Mouse (Mus musculus) neural tube, embryonic 14.5 days (tissue): ENCODE measurements around the gene Spic. TPM values are rescaled to one million over a fixed set of nuclear protein-coding genes. Genes with fewer than 3 reads are reported as not detected.

ENCODE experiments used
- ATAC-seq: fragments of 200-750 bp; cut with Nextera tagmentation; 2 replicates; pipeline ENCODE4 v1.8.0; 2017; ENCODE audit warnings: low read depth, mild to moderate bottlenecking, moderate TSS enrichment, moderate library complexity
- H3K27ac ChIP-seq: fragments of 300-500 bp; sonication (generic); 2 replicates; pipeline ENCODE4 v1.5.1; 2014; ENCODE audit warnings: low read depth, mild to moderate bottlenecking, control low read depth, low read length, moderate library complexity, mixed read lengths
- H3K27me3 ChIP-seq: fragments of 300-500 bp; sonication (generic); 2 replicates; pipeline ENCODE4 v1.6.1; 2014; ENCODE audit warnings: low read length; ENCODE audit not compliant: control insufficient read depth, insufficient read depth
- H3K36me3 ChIP-seq: fragments of 300-500 bp; sonication (generic); 2 replicates; pipeline ENCODE4 v1.6.1; 2014; ENCODE audit warnings: low read length, mixed read lengths; ENCODE audit not compliant: control insufficient read depth, insufficient read depth
- H3K4me1 ChIP-seq: fragments of 300-500 bp; sonication (generic); 2 replicates; pipeline ENCODE4 v1.6.1; 2014; ENCODE audit warnings: low read length; ENCODE audit not compliant: control insufficient read depth, insufficient read depth
- H3K4me2 ChIP-seq: fragments of 300-500 bp; sonication (generic); 2 replicates; pipeline ENCODE4 v1.6.1; 2014; ENCODE audit warnings: mild to moderate bottlenecking, low read depth, low read length, control low read depth
- H3K4me3 ChIP-seq: fragments of 300-500 bp; sonication (generic); 2 replicates; pipeline ENCODE4 v1.5.1; 2014; ENCODE audit warnings: low read depth, low read length, control low read depth, mixed read lengths
- H3K9ac ChIP-seq: fragments of 300-500 bp; sonication (generic); replicated peaks from 2 replicates; pipeline ENCODE4 v1.6.1; 2014; ENCODE audit warnings: low read depth, mild to moderate bottlenecking, control low read depth, low read length, mixed read lengths
- H3K9me3 ChIP-seq: fragments of 300-500 bp; sonication (generic); 2 replicates; pipeline ENCODE4 v1.6.1; 2016; ENCODE audit warnings: low read length; ENCODE audit not compliant: control insufficient read depth
- WGBS: fragments of 180-500 bp; shearing (Covaris S2); extraction: QIAGEN DNeasy Blood & Tissue Kit; methylation state at CpG from one replicate; pipeline ENCODE4 v1.1.7; 2014; 5-methylcytosine and 5-hydroxymethylcytosine counted together
- polyA plus RNA-seq: library from polyadenylated mRNA; unstranded; fragments of >200 nt; fragmentation: Nextera tagmentation; extraction: Ambion mirVana; gene quantifications from 2 replicates; pipeline ENCODE4 v1.2.1, GENCODE M21; 2014

Gene Spic
- polyA plus RNA-seq = not detected in 2 replicates

DNA sequence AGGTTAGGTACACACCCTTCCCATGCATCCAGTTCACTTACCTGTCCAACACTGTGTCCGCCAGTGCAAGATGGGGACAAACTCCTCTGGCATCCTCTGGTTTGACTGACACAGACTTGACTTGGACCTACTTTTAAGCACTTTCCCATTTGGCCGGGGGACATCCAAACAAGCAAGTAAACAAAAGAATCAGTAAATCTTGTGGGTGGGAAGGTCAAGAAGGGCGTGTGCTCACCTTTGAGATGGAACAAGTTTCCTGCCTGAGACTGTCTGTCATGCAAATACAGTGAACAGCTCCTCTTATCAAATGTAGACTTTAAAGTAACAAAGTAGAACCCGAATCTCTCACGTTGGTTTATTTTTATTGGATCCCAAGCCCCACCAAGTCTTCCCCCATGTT, at the start of gene Spic:
TSS of gene Spic (minus strand) at position 91 of the 400 bp plus-strand sequence.
- Histone ChIP-seq H3K4me3 (no peak within 1 kb of the TSS), H3K4me1 (no peaks in the 10 kb centered on the region), H3K4me2 (no peak within 1 kb of the TSS), H3K27me3 (no peaks in the 10 kb centered on the region), H3K9ac (no peak within 1 kb of the TSS), H3K9me3 (no peaks in the 10 kb centered on the region), H3K36me3 (no peaks in the 10 kb centered on the region), H3K27ac (no peak within 1 kb of the TSS)
- no peak for ATAC-seq
- 61% methylated on average over 5 of the region's 5 CpGs for WGBS

DNA sequence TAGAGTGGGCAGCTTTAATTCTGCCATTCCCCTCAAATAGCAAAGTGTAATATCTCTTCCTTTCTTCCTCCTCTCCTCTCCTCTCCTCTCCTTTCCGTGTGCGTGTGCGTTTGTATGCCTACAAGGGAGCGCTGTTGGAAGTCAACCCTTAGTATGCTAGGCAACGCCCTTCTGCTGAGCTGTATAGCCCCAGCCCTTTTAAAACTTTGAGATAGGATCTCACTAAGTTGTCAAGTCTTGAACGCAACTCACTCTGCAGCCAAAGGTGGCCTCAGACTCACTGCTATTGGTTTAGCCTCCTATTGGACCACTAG, 47.5 kb upstream of the Spic start:
- 16% methylated on average over 6 of the region's 6 CpGs for WGBS
- H3K9me3 ChIP-seq = no peaks in the 10 kb centered on the region
- peak overlapping the region; percentile 76 for H3K4me3 ChIP-seq
- H3K36me3 ChIP-seq = peaks cover 4% of the 10 kb centered on the region; the same call in 1 of the 2 replicates
- peak overlapping the region; percentile 83 for H3K9ac ChIP-seq
- peak overlapping the region; percentile 91 for H3K4me2 ChIP-seq
- H3K4me1 ChIP-seq = peaks cover 9% of the 10 kb centered on the region
- ATAC-seq = no peak
- no peaks in the 10 kb centered on the region for H3K27me3 ChIP-seq
- no peak overlapping the region for H3K27ac ChIP-seq

DNA sequence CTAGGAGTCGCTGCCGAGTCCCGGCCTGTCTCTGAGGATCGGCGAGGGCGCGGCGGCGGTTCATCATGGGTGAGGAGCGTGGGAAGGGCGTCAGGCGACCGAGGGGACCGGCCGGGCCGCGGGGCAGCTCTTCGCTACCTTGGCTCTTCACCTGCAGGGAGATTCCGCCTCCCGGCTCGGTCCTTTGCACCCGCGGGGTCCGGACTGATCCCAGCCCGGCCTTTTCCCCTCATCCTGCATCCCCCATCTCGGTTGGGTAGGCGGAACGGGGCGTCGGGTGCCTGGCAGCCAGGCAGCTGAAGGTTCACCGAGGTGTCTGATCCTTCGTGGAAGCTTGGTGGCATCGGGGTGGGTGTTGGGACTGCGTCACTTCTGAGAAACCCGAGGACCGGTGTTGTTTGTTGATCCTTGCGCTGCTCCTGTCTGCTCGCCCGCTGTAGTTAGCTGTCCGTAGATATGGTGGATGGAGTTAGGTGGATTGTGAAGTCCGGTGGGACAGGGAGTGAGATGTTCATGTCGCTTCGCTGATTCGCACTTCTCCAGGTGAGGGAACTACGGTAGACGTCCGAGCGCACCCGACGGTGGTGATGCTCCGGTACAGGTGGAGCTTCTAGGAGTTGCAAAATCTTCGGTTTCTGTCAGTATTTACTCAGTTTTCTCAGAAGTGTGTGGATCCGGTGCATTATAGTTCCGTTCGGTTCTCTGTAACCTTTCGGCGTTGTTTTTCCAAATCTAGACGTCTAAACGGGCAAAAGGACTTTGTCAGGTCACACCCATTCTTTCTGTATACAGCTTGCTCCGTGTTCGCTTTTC, 46.9 kb upstream of the Spic start:
- Histone ChIP-seq H3K4me2 (peak overlapping the region; percentile 91), H3K9ac (peak overlapping the region; percentile 83), H3K27me3 (no peaks in the 10 kb centered on the region), H3K9me3 (no peaks in the 10 kb centered on the region), H3K36me3 (no peaks in the 10 kb centered on the region), H3K27ac (peak overlapping the region; percentile 49; the same call in 1 of the 2 replicates), H3K4me3 (peak overlapping the region; percentile 76), H3K4me1 (peaks cover 9% of the 10 kb centered on the region)
- no peak; the same call in none of the 2 replicates for ATAC-seq
- 3% methylated on average over 39 of the region's 61 CpGs for WGBS

DNA sequence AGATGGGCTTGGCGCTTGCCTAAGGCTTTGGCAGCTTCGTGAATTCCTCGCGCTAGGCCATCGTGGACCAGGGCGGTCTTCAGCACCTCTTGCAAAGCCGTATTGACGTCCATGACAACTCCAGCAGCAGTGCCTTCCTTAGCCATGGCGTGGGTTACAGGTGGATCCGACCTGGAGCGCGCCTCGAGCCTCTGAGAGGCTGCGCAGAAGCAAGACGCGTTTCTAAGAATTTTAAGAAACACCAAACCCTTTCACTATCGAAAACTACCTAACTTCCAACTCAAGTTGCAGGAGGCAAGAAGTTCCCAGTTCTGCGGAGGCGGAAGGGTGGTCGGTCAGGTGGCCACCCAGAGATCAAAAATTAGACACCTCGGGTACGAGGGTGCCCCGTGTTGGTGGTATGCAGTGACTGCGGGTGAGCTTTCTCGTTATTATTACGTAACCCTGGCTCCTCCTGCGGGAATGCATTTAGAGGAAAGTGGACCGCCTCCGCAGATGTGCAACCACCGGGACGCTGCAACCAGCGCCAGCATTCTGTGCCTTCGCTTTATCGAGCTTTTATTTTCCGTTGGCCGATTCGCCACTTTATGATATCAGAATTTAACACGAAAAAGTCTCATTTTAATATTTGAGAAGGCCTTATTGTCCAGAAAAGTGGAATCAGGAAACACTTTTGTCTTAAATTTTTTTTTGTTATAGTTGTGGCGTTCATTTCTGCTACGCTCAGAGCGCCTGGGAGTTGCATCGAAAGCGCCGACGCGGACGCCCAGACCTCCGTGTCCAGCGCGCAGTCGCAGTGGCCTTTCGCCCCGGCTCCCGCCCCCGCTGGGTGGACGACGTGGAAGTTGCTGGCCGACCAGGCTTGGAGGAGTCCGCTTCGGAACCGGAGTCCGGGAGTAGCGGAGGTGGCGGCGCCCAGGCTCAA, 46.0 kb upstream of the Spic start, which contains the start of gene Arl1:
TSS of gene Arl1 (plus strand) at position 288 of the 925 bp plus-strand sequence.
- Histone ChIP-seq H3K9ac (peak within 1 kb of the TSS; percentile 83), H3K9me3 (no peaks in the 10 kb centered on the region), H3K4me1 (peaks cover 9% of the 10 kb centered on the region), H3K4me2 (peak within 1 kb of the TSS; percentile 91), H3K4me3 (peak within 1 kb of the TSS; percentile 76), H3K27me3 (no peaks in the 10 kb centered on the region), H3K27ac (peak within 1 kb of the TSS; percentile 49), H3K36me3 (no peaks in the 10 kb centered on the region)
- peak; percentile 98 for ATAC-seq
- WGBS = under 1% methylated on average over 65 of the region's 65 CpGs

DNA sequence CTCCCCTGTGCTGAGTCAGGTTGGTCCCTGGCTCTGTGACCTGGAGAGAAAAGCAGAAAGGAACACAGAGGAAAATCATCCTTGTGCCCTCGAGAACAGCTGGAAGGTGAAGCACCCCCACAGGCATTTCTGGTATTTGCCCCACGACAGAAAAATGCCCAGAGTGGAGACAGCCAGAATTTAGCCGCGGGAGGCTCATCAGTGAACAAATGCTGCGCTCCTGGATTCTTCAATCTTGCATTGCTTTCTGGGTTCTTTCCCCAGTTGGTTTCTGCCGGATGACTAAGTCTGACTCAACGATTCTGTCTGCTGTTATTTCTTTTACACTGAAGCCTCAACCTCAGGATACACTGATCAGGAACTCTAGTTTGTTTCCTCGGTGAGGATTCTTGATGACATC, 43.4 kb upstream of the Spic start:
- no peak for ATAC-seq
- WGBS = 73% methylated on average over 8 of the region's 8 CpGs
- Histone ChIP-seq H3K27ac (no peak overlapping the region), H3K9me3 (no peaks in the 10 kb centered on the region), H3K4me2 (no peak overlapping the region), H3K4me1 (peaks cover 9% of the 10 kb centered on the region), H3K36me3 (no peaks in the 10 kb centered on the region), H3K4me3 (no peak overlapping the region), H3K9ac (no peak overlapping the region), H3K27me3 (no peaks in the 10 kb centered on the region)

DNA sequence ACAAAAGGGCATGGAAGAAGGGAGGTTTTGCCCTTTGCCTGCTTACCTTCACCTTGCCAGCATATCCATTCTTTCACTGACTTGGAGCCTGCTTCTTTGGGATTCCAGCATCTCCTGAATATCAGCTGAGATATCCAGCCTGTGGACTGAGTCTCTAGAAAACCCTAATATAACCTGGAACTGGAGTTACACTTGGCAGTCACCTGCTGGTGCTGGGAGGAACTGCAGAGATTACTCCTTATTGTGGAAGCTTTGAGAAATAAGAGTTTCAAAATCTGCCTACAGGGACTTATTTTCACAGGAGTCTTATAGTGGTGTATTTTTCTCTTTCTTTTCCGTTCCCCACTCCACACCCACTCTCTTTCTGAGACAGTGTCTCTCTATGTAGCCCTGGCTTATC, 42.3 kb upstream of the Spic start:
- Histone ChIP-seq H3K9me3 (no peaks in the 10 kb centered on the region), H3K27me3 (no peaks in the 10 kb centered on the region), H3K27ac (no peak overlapping the region), H3K4me3 (no peak overlapping the region), H3K36me3 (no peaks in the 10 kb centered on the region), H3K4me2 (no peak overlapping the region), H3K9ac (no peak overlapping the region), H3K4me1 (peaks cover 5% of the 10 kb centered on the region)
- ATAC-seq = no peak
- WGBS = 63% methylated on average over 1 of the region's 1 CpGs

DNA sequence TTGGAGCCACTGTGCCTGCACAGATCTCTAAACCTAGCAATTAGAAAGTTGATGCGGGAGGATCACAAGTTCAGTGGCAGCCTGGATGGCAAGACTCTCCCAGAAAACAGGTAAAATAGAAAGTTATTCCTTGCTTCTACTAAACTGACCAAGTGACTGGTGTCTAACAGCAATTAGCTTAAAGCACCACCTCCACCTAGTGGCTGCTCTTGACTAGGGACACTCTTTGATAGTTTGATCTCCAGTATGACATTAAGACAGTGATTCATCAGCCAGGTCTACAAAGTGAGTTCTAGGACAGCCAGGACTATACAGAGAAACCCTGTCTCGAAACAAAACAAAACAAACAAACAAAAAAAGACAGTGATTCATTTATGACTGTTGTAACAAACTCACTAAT, 40.5 kb upstream of the Spic start:
- no peak overlapping the region for H3K4me3 ChIP-seq
- H3K9me3 ChIP-seq = no peaks in the 10 kb centered on the region
- H3K4me1 ChIP-seq = 0 out of 2 replicates have a peak, but pooled peaks cover 2% of the 10 kb centered on the region
- H3K9ac ChIP-seq = no peak overlapping the region
- no peaks in the 10 kb centered on the region for H3K27me3 ChIP-seq
- 66% methylated on average over 2 of the region's 2 CpGs for WGBS
- no peak overlapping the region for H3K4me2 ChIP-seq
- no peaks in the 10 kb centered on the region for H3K36me3 ChIP-seq
- ATAC-seq = no peak
- no peak overlapping the region for H3K27ac ChIP-seq

DNA sequence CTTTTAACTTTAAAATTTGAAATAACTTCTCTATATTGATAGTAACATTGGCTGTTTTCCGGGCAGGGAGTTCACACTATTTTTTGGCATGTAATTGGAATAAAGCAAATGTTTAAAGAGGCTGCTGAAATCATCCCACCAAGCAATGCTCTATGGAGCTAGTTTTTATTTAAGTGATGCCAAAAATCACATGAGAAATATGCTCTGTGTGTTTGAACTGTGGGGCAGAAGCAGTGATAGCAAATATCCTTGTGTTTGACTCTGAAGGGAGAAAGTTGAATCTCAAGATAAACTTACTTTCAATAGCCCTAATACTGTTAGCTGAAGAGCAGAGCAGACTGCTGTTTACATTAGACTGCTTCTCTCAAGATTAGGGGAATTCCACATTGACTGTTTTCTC, 34.8 kb upstream of the Spic start:
- no peak overlapping the region for H3K27ac ChIP-seq
- H3K9me3 ChIP-seq = no peaks in the 10 kb centered on the region
- no peak for ATAC-seq
- no peaks in the 10 kb centered on the region for H3K4me1 ChIP-seq
- 82% methylated on average over 1 of the region's 1 CpGs for whole genome bisulfite sequencing
- no peak overlapping the region for H3K9ac ChIP-seq
- no peak overlapping the region for H3K4me2 ChIP-seq
- no peaks in the 10 kb centered on the region for H3K27me3 ChIP-seq
- H3K36me3 ChIP-seq = no peaks in the 10 kb centered on the region
- no peak overlapping the region for H3K4me3 ChIP-seq

DNA sequence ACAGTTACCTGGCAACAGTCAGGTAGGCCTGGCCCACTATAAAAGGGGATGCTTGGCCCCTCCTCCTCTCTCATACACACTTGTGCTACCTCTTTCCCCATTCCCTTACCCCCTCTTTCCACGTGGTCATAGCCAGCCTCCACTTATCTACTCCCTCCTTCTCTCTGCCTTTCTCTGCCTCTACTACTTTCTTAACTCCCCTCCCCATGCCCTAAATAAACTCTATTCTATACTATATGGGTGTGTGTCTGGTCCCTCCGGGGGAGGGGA, 32.9 kb upstream of the Spic start:
- 60% methylated on average over 2 of the region's 2 CpGs for WGBS
- no peak overlapping the region for H3K4me2 ChIP-seq
- ATAC-seq = no peak

More for the DNA sequence above, 32.9 kb upstream of the Spic start:
- Histone ChIP-seq H3K36me3 (no peaks in the 10 kb centered on the region), H3K27ac (no peak overlapping the region), H3K4me1 (no peaks in the 10 kb centered on the region), H3K9ac (no peak overlapping the region), H3K9me3 (no peaks in the 10 kb centered on the region), H3K4me3 (no peak overlapping the region), H3K27me3 (no peaks in the 10 kb centered on the region)
